Mouse (Mus musculus) heart, postnatal 4 days (tissue): Measurements from ENCODE around the gene Pcca. TPM values are rescaled to one million over a fixed set of nuclear protein-coding genes. Genes with fewer than 3 reads are reported as not detected.
"Not testable (repeated sequence)": the region's sequence is repeated elsewhere in the genome, so short reads cannot be mapped to it uniquely, and the experiment has no call there.

Experiments
- DNase-seq: peaks from one replicate; pipeline ENCODE4 v3.0.0; 2021
- total RNA-seq, 2 experiments: library from RNA; stranded (reverse); gene quantifications; 2 replicates each; pipeline ENCODE4 v1.2.3; 2021

Gene Pcca
- total RNA-seq, 2 experiments from 2014 or later = 26.3 to 34.9 TPM

GRCm38 (mm10) chr14:122570862-122571261, 36.7 kb downstream of the Pcca start:
- no peak for DNase-seq

- DNase-seq = no peak
These were observed 40.1 kb downstream of the Pcca start for GRCm38 (mm10) chr14:122574064-122574751.

GRCm38 (mm10) chr14:122577816-122578215, 43.7 kb downstream of the Pcca start:
- DNase-seq = no peak

GRCm38 (mm10) chr14:122582057-122582456, 47.9 kb downstream of the Pcca start:
- DNase-seq = no peak

GRCm38 (mm10) chr14:122582491-122583077, 48.5 kb downstream of the Pcca start:
- DNase-seq = no peak

GRCm38 (mm10) chr14:122584087-122584486, 50.0 kb downstream of the Pcca start:
- DNase-seq = not testable (repeated sequence)

GRCm38 (mm10) chr14:122586942-122587341, 52.8 kb downstream of the Pcca start:
- DNase-seq = peak; percentile 22

GRCm38 (mm10) chr14:122597534-122597933, 63.4 kb downstream of the Pcca start:
- no peak for DNase-seq

GRCm38 (mm10) chr14:122598802-122599201, 64.7 kb downstream of the Pcca start:
- no peak for DNase-seq

- DNase-seq = no peak
These were observed 65.7 kb downstream of the Pcca start for GRCm38 (mm10) chr14:122599839-122600238.

GRCm38 (mm10) chr14:122602701-122603100, 68.6 kb downstream of the Pcca start:
- DNase-seq = no peak

GRCm38 (mm10) chr14:122606499-122606898, 72.4 kb downstream of the Pcca start:
- DNase-seq = no peak

- no peak for DNase-seq
These were observed 73.3 kb downstream of the Pcca start for GRCm38 (mm10) chr14:122607456-122607855.

GRCm38 (mm10) chr14:122608323-122608722, 74.2 kb downstream of the Pcca start:
- DNase-seq = no peak

- no peak for DNase-seq
These were observed 76.9 kb downstream of the Pcca start for GRCm38 (mm10) chr14:122611035-122611434.

GRCm38 (mm10) chr14:122612317-122612716, 78.2 kb downstream of the Pcca start:
- DNase-seq = no peak

GRCm38 (mm10) chr14:122617656-122618055, 83.5 kb downstream of the Pcca start:
- no peak for DNase-seq

GRCm38 (mm10) chr14:122633416-122633815, 99.3 kb downstream of the Pcca start:
- DNase-seq = no peak

- DNase-seq = no peak
These were observed 102.5 kb downstream of the Pcca start for GRCm38 (mm10) chr14:122636601-122637000.

GRCm38 (mm10) chr14:122637798-122638555, 103.9 kb downstream of the Pcca start:
- no peak for DNase-seq

GRCm38 (mm10) chr14:122639168-122639720, 105.1 kb downstream of the Pcca start:
- no peak for DNase-seq

- DNase-seq = no peak
These were observed 108.3 kb downstream of the Pcca start for GRCm38 (mm10) chr14:122642432-122642831.

GRCm38 (mm10) chr14:122648214-122648613, 114.1 kb downstream of the Pcca start:
- no peak for DNase-seq
